Mouse (Mus musculus): ENCODE results near the gene Adamts7. TPM values are rescaled to one million over a fixed set of nuclear protein-coding genes. Genes with fewer than 3 reads are reported as not detected.

Adamts7 gene
- polyA plus RNA-seq, 1 experiment from 2014 or later: 4.9 TPM

DNA sequence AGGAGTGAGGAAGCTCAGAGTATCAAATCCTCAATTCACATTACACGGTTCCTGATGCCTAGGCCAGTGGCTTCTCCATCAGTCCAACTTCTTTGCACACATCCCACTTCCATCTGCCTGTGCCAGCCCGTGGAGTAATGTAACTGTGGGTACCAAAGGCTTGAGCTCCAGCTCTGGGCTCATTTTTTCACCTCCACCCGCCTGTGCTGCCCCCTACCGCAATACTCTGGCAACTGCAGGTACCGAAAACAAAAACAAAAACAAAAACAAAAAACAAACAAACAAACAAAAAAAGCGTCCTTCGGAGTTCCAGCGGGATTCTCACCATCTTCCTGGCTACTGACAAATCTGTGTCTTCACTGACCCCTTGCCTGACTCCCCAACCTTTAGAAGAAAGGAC lies 27.4 kb upstream of the Adamts7 start:
- no peak for ATAC-seq (replicated peaks; ENCODE audit: insufficient number of reproducible peaks, low FRiP score, low TSS enrichment)
- Histone ChIP-seq H3K4me1 (ENCODE audit: control insufficient read depth, insufficient read depth, low read length) (peaks cover 3% of the 10 kb centered on the region; the same call in 1 of the 2 replicates), H3K9ac (ENCODE audit: low read depth, low read length) (no peak overlapping the region), H3K36me3 (ENCODE audit: control insufficient read depth, insufficient read depth, low read length) (no peaks in the 10 kb centered on the region; the same call in 1 of the 2 replicates), H3K9me3 (replicated peaks; ENCODE audit: control insufficient read depth, low read length) (0 out of 2 replicates have a peak, but pooled peaks cover 2% of the 10 kb centered on the region), H3K4me2 (no peak overlapping the region), H3K27me3 (ENCODE audit: control insufficient read depth, insufficient read depth, low read length) (no peaks in the 10 kb centered on the region), H3K4me3 (ENCODE audit: low read depth, low read length) (no peak overlapping the region), H3K27ac (ENCODE audit: low read depth, low read length) (no peak overlapping the region)
- WGBS (ENCODE audit: insufficient replicate concordance): 71% methylated on average over 8 of the region's 8 CpGs

DNA sequence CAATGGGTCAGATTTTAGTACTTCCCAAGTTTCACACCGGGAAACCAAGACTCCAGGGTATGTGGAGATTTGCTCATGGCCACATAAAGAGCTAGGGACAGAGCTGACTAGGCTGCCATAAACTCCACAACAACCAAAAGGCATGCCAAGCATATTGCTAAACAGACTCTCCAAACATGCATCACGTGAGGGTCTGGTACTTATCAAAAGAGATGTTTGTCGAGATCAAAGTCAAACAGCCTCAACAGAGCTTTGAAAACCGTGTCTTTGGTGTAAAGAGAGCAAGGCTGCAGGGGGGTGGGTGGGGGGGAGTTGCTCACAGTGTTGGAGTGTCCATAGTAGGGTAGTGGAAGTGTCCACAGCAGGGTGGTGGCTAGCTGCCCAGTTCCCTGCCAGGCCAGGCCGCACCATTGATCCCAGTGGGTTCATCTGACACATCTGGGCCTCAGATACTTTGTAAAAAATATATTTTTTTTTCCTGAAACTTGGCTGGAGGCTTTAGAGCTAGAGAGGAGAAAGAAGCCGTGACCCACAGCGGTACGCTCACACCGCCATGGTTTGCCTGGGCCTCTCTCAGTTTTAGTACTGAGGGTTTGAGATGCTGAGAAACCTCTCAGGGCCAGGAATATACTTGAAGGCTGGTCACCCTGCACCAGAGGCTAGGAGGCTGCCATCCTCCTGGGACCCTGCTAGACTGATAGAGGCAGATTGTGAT lies 26.7 kb upstream of the Adamts7 start:
- H3K4me2 ChIP-seq: no peak overlapping the region
- H3K27me3 ChIP-seq (ENCODE audit: control insufficient read depth, insufficient read depth, low read length): no peaks in the 10 kb centered on the region
- H3K9me3 ChIP-seq (replicated peaks; ENCODE audit: control insufficient read depth, low read length): 0 out of 2 replicates have a peak, but pooled peaks cover 2% of the 10 kb centered on the region
- no peak overlapping the region for H3K9ac ChIP-seq (ENCODE audit: low read depth, low read length)
- ATAC-seq (replicated peaks; ENCODE audit: insufficient number of reproducible peaks, low FRiP score, low TSS enrichment): no peak
- H3K36me3 ChIP-seq (ENCODE audit: control insufficient read depth, insufficient read depth, low read length): no peaks in the 10 kb centered on the region; the same call in 1 of the 2 replicates
- peaks cover 3% of the 10 kb centered on the region; the same call in 1 of the 2 replicates for H3K4me1 ChIP-seq (ENCODE audit: control insufficient read depth, insufficient read depth, low read length)
- no peak overlapping the region for H3K27ac ChIP-seq (ENCODE audit: low read depth, low read length)
- WGBS (ENCODE audit: insufficient replicate concordance): 74% methylated on average over 9 of the region's 9 CpGs
- no peak overlapping the region for H3K4me3 ChIP-seq (ENCODE audit: low read depth, low read length)

DNA sequence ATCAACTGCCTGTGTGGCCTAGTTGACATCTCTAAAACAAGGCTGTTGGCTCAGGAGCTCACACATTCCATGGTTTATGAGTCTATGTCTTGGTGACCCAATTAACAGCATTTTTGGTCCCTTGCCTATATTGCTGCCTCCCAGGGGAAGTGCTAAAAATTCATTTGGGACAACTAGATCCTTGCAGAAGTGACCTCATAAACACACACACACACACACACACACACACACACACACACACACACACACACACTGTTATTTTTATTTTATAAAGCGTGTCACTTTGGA lies 26.2 kb upstream of the Adamts7 start:
- WGBS (ENCODE audit: insufficient replicate concordance): 81% methylated on average over 1 of the region's 1 CpGs
- Histone ChIP-seq H3K27ac (ENCODE audit: low read depth, low read length) (no peak overlapping the region), H3K9me3 (replicated peaks; ENCODE audit: control insufficient read depth, low read length) (0 out of 2 replicates have a peak, but pooled peaks cover 2% of the 10 kb centered on the region), H3K4me3 (ENCODE audit: low read depth, low read length) (no peak overlapping the region), H3K9ac (ENCODE audit: low read depth, low read length) (no peak overlapping the region), H3K36me3 (ENCODE audit: control insufficient read depth, insufficient read depth, low read length) (no peaks in the 10 kb centered on the region; the same call in 1 of the 2 replicates), H3K27me3 (ENCODE audit: control insufficient read depth, insufficient read depth, low read length) (no peaks in the 10 kb centered on the region), H3K4me2 (no peak overlapping the region), H3K4me1 (ENCODE audit: control insufficient read depth, insufficient read depth, low read length) (peaks cover 3% of the 10 kb centered on the region; the same call in 1 of the 2 replicates)
- no peak for ATAC-seq (replicated peaks; ENCODE audit: insufficient number of reproducible peaks, low FRiP score, low TSS enrichment)

DNA sequence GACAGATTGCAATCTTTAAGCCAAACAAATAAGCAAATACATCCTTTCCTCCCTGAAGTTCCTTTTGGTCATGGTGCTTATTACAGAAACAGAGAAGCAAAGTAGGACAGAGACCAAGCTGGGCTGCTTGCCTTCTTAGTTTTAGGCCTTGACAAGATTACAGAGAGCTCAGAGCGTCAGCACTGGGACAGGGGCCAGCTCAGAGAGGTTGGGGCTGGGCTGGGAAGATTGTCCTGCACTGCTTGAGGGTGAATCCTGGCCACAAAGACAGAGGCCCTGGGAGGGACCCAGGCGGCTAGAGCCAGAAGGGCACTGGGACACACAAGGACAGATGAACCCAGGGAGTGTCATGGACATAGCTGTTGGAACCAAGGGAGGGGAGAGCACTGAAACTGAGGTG lies 17.1 kb upstream of the Adamts7 start:
- Histone ChIP-seq H3K9me3 (replicated peaks; ENCODE audit: control insufficient read depth, low read length) (no peaks in the 10 kb centered on the region), H3K36me3 (ENCODE audit: control insufficient read depth, insufficient read depth, low read length) (no peaks in the 10 kb centered on the region), H3K4me2 (no peak overlapping the region), H3K27ac (ENCODE audit: low read depth, low read length) (no peak overlapping the region), H3K27me3 (ENCODE audit: control insufficient read depth, insufficient read depth, low read length) (0 out of 2 replicates have a peak, but pooled peaks cover 2% of the 10 kb centered on the region), H3K4me1 (ENCODE audit: control insufficient read depth, insufficient read depth, low read length) (no peaks in the 10 kb centered on the region), H3K9ac (ENCODE audit: low read depth, low read length) (no peak overlapping the region), H3K4me3 (ENCODE audit: low read depth, low read length) (no peak overlapping the region)
- 39% methylated on average over 2 of the region's 2 CpGs for WGBS (ENCODE audit: insufficient replicate concordance)
- no peak for ATAC-seq (replicated peaks; ENCODE audit: insufficient number of reproducible peaks, low FRiP score, low TSS enrichment)

DNA sequence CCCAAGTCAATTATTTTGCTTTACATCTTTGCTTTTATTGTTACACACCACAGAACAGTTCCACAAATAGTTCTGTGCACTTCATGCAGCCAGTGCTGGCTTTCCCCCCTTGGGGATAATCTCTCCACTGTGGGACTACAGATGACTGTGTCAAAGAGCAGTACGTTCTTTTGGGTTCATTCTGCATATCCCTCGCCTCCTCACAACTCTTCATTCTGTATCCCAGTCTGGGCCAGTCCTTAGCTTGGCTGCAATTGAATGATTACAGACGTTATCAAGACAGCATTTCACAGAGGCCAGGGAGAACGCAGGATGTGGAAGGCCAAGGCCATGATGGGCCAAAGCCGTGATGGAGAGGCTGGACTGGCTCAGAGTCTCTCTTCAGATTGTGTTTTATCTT lies 16.0 kb upstream of the Adamts7 start:
- no peak for ATAC-seq (replicated peaks; ENCODE audit: insufficient number of reproducible peaks, low FRiP score, low TSS enrichment)
- 0 out of 2 replicates have a peak, but pooled peaks cover 2% of the 10 kb centered on the region for H3K27me3 ChIP-seq (ENCODE audit: control insufficient read depth, insufficient read depth, low read length)
- H3K4me2 ChIP-seq: no peak overlapping the region
- no peak overlapping the region for H3K4me3 ChIP-seq (ENCODE audit: low read depth, low read length)
- no peaks in the 10 kb centered on the region for H3K4me1 ChIP-seq (ENCODE audit: control insufficient read depth, insufficient read depth, low read length)
- H3K27ac ChIP-seq (ENCODE audit: low read depth, low read length): no peak overlapping the region
- 57% methylated on average over 5 of the region's 5 CpGs for WGBS (ENCODE audit: insufficient replicate concordance)
- H3K36me3 ChIP-seq (ENCODE audit: control insufficient read depth, insufficient read depth, low read length): no peaks in the 10 kb centered on the region
- H3K9ac ChIP-seq (ENCODE audit: low read depth, low read length): no peak overlapping the region
- no peaks in the 10 kb centered on the region for H3K9me3 ChIP-seq (replicated peaks; ENCODE audit: control insufficient read depth, low read length)

DNA sequence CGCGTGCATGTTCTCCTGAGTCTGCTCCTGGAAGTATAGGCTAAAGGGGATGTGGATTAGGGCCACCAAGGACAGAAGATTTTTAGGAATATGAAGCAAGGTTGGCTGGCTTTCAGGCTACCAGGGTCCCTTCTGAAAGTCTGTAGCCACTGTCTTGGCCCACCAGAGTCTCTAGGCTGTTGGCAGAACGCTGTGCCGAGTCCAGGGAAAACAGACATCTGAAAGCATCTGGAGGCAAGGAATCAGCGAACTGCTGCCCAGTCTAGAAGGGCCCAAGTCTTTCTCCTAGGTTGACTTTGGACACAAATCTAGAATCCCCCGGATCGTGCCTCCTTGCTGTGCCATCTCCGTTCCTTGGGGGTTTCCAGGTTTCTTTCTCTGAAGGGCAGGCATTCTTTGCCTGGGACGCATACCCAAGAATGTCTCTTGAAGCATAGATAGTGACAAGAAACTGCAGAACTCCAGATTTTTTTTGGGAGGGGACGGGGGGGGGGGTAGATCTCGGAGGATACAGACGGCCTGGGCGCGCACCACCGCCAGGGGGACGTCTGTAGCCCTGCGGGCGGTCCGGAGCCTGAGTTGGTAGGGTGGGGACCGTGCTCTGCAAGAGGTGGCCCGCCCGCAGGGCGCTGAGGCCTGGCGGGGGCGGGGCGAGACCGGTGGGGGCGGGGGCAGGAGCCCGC lies 485 bp upstream of the Adamts7 start:
- WGBS (ENCODE audit: insufficient replicate concordance): 9% methylated on average over 28 of the region's 29 CpGs
- Histone ChIP-seq H3K4me1 (ENCODE audit: control insufficient read depth, insufficient read depth, low read length) (peaks cover 8% of the 10 kb centered on the region; the same call in 1 of the 2 replicates), H3K9ac (ENCODE audit: low read depth, low read length) (peak overlapping the region; percentile 71), H3K9me3 (replicated peaks; ENCODE audit: control insufficient read depth, low read length) (no peaks in the 10 kb centered on the region), H3K4me3 (ENCODE audit: low read depth, low read length) (peak overlapping the region; percentile 78), H3K4me2 (peak overlapping the region; percentile 99), H3K36me3 (ENCODE audit: control insufficient read depth, insufficient read depth, low read length) (no peaks in the 10 kb centered on the region), H3K27me3 (ENCODE audit: control insufficient read depth, insufficient read depth, low read length) (peaks cover 11% of the 10 kb centered on the region; the same call in 1 of the 2 replicates), H3K27ac (ENCODE audit: low read depth, low read length) (no peak overlapping the region)
- ATAC-seq (replicated peaks; ENCODE audit: insufficient number of reproducible peaks, low FRiP score, low TSS enrichment): peak; percentile 83

DNA sequence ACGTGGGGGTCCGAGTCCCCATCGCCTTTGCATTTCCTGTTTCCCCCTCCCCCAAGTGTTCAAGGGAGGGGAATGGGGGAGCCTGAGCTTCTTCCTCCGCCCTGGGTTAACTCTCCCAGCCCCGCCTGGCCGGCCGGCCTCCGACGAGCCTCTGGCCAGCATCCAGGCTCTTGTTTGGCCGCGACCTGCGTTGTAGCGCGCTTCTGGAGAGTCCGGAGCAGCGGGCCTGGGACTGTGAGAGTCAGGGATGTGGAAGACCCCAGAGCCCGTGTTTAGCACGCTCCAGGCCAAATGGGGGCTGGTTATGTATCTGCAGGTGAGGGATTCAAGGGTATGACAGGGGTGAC lies 853 bp downstream of the Adamts7 start:
- H3K9ac ChIP-seq (ENCODE audit: low read depth, low read length): peak overlapping the region; percentile 71
- H3K36me3 ChIP-seq (ENCODE audit: control insufficient read depth, insufficient read depth, low read length): no peaks in the 10 kb centered on the region
- under 1% methylated on average over 18 of the region's 18 CpGs for WGBS (ENCODE audit: insufficient replicate concordance)

DNA sequence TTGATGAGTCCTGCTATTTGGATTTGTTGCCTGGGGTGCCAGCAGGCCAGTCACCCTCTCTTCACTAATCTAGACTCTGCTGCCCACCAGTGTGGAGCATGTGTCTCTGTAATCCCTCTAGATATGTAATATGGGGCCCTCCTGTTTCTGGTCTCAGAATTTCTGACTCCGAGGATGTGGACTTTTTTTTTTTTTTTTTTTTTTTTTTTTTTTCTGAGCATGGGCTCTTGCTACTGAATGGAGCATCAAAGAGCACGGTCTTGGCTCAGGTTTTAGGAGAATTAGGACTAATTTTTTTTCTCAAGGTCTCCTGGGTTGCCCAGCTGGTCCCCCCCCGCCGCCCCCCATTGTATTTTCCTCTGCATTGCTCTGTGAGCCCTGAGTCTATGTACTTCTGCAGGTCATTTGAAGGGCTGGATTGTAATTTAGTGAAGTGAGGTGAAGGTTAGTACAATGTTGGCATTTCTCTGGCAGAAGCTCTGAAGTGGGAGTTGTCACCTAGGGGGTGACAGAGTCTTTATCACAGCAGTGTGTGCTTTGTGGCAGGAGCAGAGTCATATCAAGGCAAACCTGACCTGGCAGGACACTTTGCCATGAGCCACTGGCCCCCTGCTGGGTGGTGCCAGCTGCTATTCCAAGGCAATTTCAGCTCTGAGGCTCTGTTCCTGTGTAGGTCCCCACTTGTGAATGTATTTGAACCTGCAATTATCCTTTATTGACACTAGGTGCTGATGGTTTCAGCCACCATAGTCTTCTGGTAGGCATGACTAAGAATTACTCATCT lies 2.0 kb downstream of the Adamts7 start:
- H3K4me3 ChIP-seq (ENCODE audit: low read depth, low read length): no peak overlapping the region
- H3K27me3 ChIP-seq (ENCODE audit: control insufficient read depth, insufficient read depth, low read length): peaks cover 11% of the 10 kb centered on the region; the same call in 1 of the 2 replicates
- no peak overlapping the region for H3K27ac ChIP-seq (ENCODE audit: low read depth, low read length)
- WGBS (ENCODE audit: insufficient replicate concordance): 62% methylated on average over 4 of the region's 4 CpGs
- H3K4me2 ChIP-seq: no peak overlapping the region
- no peaks in the 10 kb centered on the region for H3K9me3 ChIP-seq (replicated peaks; ENCODE audit: control insufficient read depth, low read length)
- H3K36me3 ChIP-seq (ENCODE audit: control insufficient read depth, insufficient read depth, low read length): no peaks in the 10 kb centered on the region
- H3K9ac ChIP-seq (ENCODE audit: low read depth, low read length): no peak overlapping the region
- H3K4me1 ChIP-seq (ENCODE audit: control insufficient read depth, insufficient read depth, low read length): peaks cover 8% of the 10 kb centered on the region; the same call in 1 of the 2 replicates
- ATAC-seq (replicated peaks; ENCODE audit: insufficient number of reproducible peaks, low FRiP score, low TSS enrichment): no peak

More for the DNA sequence above, 853 bp downstream of the Adamts7 start:
- H3K4me2 ChIP-seq: peak overlapping the region; percentile 99
- peak overlapping the region; percentile 78 for H3K4me3 ChIP-seq (ENCODE audit: low read depth, low read length)
- H3K4me1 ChIP-seq (ENCODE audit: control insufficient read depth, insufficient read depth, low read length): peaks cover 8% of the 10 kb centered on the region; the same call in 1 of the 2 replicates
- peak; percentile 35; the same call in 1 of the 2 replicates for ATAC-seq (replicated peaks; ENCODE audit: insufficient number of reproducible peaks, low FRiP score, low TSS enrichment)
- peaks cover 11% of the 10 kb centered on the region; the same call in 1 of the 2 replicates for H3K27me3 ChIP-seq (ENCODE audit: control insufficient read depth, insufficient read depth, low read length)
- H3K27ac ChIP-seq (ENCODE audit: low read depth, low read length): no peak overlapping the region
- no peaks in the 10 kb centered on the region for H3K9me3 ChIP-seq (replicated peaks; ENCODE audit: control insufficient read depth, low read length)
